Mouse (Mus musculus) ES-Bruce4 (cell line): ENCODE measurements around the gene Sez6.

Source experiments
- CTCF ChIP-seq: IDR thresholded peaks from one replicate; pipeline ENCODE4 v1.8.1; 2011; ENCODE audit warnings: low read depth, low read length
- POLR2A ChIP-seq: IDR thresholded peaks from one replicate; pipeline ENCODE4 v1.8.1; 2011; ENCODE audit warnings: low read length; ENCODE audit not compliant: insufficient read depth

GRCm38 (mm10) chr11:77950125-77950685, 19.6 kb downstream of the Sez6 start:
- TF ChIP-seq CTCF (no peak), POLR2A (no peak)
